Mouse (Mus musculus): ENCODE results near the gene Krt9.

The Krt9 gene

DNA sequence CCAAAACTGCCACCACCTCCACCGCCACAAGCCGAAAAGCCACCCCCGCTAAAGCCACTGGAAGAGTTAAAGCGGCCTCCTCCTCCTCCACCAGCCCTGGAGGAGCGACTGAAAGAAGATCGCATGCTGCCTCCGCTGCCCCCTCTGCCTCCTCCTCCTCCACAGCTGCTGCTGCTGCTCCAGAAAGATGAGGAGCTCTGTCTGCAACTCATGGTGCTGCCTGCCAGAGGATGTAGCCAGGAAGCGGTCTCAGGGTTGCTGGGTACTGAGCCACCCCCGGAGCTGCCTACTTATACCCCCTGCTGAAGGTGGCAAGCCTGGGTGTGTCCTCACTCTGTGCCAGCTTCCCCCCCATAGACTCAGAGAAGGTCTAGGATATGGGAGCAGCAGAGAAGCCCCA, at the start of gene Krt9:
TSS of gene Krt9 (minus strand) at position 255 of the 400 bp plus-strand sequence.
- no peak for DNase-seq (ENCODE audit: low read depth, low spot score)

DNA sequence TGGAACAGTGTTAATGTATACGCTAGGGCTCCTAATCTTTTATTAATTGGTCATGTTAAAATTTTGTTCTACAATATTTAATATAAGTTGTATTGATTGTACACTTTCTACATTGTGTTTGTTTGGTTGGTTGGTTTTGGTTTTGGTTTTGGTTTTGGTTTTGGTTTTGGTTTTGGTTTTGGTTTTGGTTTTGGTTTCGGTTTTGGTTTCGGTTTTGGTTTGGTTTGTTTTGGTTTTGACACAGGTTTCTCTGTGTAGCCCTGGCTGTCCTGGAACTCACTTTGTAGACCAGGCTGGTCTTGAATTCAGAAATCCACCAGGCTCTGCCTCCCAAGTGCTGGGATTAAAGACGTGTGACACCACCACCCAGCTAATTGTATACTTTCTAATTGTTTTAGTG, 47.2 kb upstream of the Krt9 start:
- peak; percentile 10 for DNase-seq (ENCODE audit: low read depth, low spot score)

DNA sequence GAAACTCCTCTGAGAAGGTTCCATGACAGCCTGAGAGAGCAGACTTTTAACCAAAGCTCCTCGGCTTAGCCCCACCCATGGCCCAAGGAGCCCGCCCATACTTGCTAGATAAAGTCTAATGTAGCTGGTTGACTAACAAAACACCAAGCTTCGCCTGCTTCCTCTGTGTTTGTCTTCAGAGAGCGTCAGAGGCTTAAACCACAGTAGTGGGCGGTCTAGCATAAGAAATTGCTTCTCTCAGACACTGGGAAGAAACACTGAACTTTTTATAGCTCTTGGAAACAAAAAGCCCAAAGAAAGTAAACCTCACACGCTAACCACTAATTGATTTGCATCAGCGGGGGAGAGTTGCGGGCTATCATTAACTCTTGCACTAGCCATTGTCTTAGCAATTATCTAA, 28.7 kb upstream of the Krt9 start:
- no peak for DNase-seq (ENCODE audit: low read depth, low spot score)

DNA sequence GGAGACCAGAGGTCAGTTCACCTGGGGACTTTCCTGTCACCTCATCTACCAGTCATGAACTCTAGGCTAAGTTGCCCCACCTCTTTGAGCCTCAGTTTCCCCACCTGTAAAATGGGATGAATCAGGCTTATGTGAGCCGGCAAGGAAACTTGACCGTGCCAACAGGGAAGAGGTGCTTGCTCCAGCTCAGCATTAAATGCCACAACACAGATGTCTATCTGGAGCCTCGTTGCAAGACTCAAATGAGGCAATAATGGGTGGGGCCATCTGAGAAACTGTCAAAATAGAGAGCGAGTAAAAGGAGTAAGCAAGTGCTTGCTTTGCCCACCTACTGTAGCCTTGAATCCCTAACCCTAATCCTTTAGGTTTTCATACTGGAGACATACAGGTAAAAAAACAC, 26.3 kb upstream of the Krt9 start:
- no peak for DNase-seq (ENCODE audit: low read depth, low spot score)

- DNase-seq (ENCODE audit: low read depth, low spot score): no peak
Measured at GRCm38 (mm10) chr11:100208542-100208941, 15.5 kb upstream of the Krt9 start.

DNA sequence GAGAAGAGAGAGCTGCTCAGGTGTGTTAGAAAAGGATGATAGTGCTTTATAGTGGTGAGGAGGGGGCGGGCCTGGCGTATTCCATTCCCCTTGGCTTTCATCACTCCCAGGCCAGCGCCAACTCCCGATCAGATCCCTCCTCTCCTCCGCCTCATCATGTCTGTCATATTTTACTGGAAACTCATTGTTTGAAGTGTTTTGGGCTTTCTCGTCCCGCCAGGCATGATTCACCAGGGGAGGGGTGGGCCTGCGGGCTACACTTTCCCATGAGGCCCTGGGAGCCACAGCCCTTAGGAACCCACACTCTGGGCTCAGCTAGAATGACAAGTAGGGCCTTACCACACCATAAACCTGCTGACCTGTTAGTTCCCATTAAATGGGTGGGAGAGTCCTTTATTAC, 14.5 kb upstream of the Krt9 start, which contains the start of gene Krt14:
TSS of gene Krt14 (minus strand) at position 51 of the 400 bp plus-strand sequence.
- DNase-seq (ENCODE audit: low read depth, low spot score): no peak

- no peak for DNase-seq (ENCODE audit: low read depth, low spot score)
Measured at GRCm38 (mm10) chr11:100203448-100203847, 10.4 kb upstream of the Krt9 start.

- DNase-seq (ENCODE audit: low read depth, low spot score): no peak
Measured at GRCm38 (mm10) chr11:100202906-100203305, 9.9 kb upstream of the Krt9 start.

DNA sequence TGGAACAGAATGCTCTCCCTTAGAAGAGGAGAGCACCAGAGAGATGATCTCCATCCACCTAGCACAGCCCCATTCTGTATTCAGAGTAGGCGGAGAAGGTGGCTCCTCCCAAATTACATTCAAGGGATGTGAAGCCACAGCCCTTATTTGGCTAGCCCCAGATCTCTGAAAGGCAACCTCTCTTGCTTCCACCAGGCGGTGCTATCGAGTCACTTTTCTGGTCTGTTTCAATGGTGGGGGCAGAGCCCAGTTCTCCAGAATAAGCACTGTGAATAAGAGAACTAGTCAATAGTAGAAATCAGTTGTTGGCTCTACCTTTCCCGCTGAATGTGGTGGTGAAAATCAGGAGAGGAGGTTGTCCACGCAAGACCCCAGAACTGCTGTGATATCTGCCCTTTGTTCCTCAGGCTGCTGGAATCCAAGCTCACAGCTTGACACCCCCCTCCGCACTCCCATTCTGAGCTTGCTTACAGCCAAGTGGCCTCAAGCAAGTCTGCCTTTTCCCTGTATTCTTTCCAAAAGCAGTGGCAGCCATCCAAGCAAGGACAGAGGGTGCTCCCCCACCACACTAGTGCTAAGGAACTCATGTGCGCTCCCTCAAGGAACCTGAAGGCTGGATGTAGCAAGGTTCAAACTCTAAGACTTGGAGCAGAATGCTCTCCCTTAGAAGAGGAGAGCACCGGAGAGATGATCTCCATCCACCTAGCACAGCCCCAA, 7.2 kb upstream of the Krt9 start:
- no peak for DNase-seq (ENCODE audit: low read depth, low spot score)

GRCm38 (mm10) chr11:100198666-100199065, 5.6 kb upstream of the Krt9 start:
- no peak for DNase-seq (ENCODE audit: low read depth, low spot score)

- no peak for DNase-seq (ENCODE audit: low read depth, low spot score)
Measured at GRCm38 (mm10) chr11:100191820-100192219, 1.2 kb downstream of the Krt9 start.

- DNase-seq (ENCODE audit: low read depth, low spot score): no peak
Measured at GRCm38 (mm10) chr11:100186736-100187135, 6.3 kb downstream of the Krt9 start.

- no peak for DNase-seq (ENCODE audit: low read depth, low spot score)
Measured at GRCm38 (mm10) chr11:100181725-100182124, 11.3 kb downstream of the Krt9 start.

DNA sequence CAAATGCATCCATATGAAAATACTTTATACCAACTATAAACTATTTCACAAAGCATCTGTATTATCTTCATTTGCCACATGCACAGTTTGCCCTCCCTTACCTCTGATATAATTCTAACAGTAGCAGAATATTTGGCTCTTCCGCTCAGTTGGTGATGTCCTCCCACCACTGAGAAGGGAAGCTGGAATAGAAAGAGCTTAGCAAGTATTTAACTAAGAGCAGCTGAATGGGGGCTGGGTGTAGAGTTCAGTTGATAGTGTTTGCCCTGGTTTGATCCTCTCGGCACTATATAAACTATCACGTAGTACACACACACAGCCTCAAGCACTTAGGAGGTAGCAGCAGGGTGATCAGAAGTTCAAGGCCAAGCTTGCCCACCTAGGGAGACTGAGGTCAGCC, 13.8 kb downstream of the Krt9 start:
- DNase-seq (ENCODE audit: low read depth, low spot score): no peak

DNA sequence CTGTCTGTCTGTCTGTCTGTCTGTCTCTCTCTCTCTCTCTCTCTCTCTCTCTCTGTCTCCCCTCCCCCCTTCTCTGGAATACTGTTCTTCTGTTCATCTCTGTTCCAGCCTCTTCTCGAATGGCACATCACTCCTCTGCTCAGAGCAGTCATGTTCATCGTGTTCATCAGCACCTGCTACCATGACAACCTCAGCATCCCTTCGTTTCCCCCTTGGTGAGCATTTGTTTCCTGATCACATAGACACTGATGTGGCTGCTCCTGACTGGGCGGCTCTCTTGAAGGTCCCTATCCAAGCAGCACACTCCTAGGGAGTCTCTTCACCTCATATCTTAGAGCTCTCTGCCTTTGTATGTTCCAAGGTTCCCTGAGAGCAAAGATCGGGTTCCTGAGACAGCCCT, 14.7 kb downstream of the Krt9 start:
- no peak for DNase-seq (ENCODE audit: low read depth, low spot score)

DNA sequence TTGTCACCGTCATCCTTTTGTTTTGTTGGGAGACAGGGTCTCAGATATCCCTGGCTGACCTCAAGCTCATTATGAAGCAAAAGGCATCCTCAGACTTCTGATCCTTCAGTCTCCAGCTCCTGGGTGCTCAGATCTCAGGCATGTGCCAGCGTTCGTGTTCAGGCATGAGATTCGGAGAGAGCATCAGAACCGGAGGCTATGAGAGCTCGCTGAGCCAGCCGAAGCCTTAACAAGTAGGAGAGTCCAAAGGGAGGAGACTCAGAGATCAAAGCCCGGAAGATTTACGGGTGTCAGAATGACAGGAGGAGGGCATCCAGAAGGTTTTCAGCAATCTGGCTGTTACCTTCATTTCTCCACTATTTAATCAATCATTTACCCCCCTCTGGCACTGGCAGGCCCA, 16.3 kb downstream of the Krt9 start:
- DNase-seq (ENCODE audit: low read depth, low spot score): no peak

DNA sequence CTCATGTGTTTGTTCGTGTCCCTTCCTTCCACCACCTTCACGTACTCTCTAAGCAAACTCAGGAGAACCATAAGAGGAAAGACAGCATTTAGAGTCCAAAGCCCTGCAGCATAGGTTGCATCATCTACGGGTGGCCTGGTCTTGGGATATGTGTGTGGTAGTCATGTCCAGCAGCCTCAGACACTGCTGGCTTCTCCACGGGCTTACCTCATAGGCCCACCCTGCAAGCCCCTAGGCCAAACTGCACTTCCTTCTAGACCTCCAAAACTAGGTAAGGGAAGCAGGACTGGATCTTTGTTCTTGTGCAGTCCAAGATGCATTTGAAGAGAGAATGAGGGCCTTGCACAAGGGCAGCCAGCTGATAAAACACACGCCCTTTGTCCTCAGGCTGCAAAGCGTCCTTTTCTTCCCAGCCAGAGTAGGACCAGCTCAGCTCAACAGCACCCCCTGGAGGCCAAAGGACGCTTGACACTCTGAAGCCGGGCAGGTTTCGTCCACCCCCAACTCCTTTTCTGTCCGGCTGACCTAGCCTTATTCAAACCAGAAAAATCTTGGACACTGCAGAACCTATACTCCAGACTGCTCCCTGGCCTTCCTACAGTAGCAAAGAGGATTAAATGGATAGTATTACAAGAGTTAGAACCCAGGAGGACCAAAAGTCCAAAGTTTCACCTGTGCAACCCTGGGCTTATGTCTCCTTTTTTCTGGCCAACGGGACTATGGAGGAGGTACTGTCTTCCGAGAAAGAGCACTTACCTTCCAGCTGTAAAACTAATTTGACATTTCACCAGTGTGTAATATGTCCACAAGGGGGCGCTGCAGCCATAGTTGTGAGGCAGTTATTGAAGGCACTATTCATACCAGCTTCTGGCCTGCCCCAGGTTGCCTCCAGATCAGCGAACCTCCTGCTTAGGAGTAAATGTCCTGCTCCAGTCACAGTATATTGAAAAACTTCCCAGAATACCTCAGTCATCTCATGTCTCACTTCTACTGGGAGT, 24.0 kb downstream of the Krt9 start:
- DNase-seq (ENCODE audit: low read depth, low spot score): peak; percentile 42

DNA sequence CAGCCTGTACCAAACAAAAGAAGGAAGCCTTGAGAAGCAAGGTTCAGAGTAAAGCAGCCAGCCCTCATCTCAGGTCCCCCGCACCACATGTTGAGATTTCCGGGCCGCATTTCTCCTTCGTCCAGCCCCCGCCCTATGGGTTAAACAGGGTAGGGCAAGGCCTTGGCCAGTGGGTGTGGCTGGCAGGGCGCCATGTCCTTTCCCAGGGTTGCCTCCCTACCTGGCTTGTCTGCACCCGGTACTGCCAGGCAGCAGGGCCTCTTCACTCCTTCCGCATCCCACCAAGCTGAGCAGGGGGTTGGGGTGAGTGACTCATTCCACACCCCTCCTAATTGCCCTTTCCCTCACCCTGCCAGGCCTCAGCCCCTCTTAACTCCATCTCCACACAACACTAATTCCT, 25.0 kb downstream of the Krt9 start:
- no peak for DNase-seq (ENCODE audit: low read depth, low spot score)

GRCm38 (mm10) chr11:100164392-100164791, 28.7 kb downstream of the Krt9 start:
- no peak for DNase-seq (ENCODE audit: low read depth, low spot score)

DNA sequence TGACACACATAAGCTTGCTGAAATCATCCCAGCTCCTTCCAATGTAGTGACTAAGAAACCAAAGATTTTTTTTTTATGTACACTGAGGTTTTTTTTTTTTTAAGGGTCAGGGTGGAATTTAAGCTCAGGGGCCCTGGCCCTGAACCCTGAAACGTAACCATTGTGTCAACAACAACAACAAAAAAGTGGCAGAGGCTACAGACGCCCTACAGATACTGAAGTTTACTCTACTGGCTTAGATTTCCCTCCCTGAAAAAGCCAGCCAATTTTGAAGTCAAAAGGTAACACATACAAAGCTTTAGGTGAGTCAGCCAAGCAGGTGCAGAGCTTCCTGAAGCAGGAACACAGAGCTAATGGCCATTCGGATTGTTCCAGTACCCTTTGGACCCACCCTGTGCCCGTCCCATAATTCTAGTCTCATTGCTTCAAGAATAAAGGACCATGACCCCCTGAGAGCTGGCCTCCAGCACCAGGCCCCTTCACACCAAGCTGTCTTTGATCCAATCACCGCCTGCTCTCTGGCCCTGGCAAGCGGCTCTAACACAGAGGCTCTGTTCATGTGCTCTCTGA, 35.1 kb downstream of the Krt9 start:
- DNase-seq (ENCODE audit: low read depth, low spot score): no peak

DNA sequence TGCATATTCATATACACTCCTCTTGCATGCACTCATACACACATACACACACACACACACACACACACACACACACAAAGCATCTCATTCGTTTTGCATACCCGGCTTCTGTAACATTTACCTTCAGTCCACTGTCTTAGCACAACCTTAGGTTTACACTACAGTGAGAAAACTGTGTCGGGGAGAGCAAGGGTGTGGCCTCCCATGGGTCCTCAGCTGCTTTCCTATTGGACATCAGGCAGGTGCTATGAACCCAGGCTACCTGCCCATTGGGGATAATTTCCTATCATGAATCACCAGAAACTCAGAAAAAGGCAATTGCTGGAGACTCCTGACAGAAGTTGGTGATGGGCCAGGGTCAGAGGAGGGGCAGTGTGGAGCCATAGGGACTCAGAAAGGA, 35.7 kb downstream of the Krt9 start:
- DNase-seq (ENCODE audit: low read depth, low spot score): no peak

- no peak for DNase-seq (ENCODE audit: low read depth, low spot score)
Measured at GRCm38 (mm10) chr11:100155497-100156255, 37.4 kb downstream of the Krt9 start.

All from CD4-positive helper T cell, adult 2 months (primary cell).